Mouse (Mus musculus): ENCODE data around the gene Tldc2.

DNA sequence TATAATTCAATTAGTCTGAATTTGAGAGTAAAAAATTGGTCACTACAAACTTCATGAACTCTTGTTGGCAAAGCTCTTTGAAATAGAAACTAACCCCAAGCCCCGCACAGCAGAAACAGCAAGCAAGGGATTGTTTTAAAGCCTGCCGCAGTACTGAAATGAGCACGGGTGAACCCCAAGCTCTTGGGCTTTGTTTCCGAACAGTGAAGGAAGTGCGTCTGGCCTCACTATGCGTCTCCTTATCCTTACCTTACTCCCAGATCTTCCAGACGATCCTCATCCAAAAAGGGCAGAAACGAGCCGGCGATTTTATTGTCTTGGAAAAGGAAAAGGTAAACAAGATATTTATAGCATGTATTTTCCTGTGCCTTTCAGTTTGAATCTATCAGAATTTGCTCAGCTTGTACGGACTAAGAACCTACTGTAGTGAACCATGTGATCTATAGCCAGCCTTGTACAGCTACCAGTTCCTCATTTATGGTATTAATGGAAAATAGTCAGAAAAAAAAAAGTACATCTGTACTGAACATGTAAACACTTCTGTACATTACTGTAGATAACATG lies 42.8 kb downstream of the Tldc2 start:
- no peak for TF ChIP-seq CTCF (IDR thresholded peaks at IDR 0.05; ENCODE audit: low read depth)
- TF ChIP-seq EP300 (IDR thresholded peaks at IDR 0.05; ENCODE audit: low read depth), result no peak
